Mouse (Mus musculus) hematopoietic stem cell, adult 5-6 weeks (primary cell): ENCODE data around the gene Clasp2. TPM values are rescaled to one million over a fixed set of nuclear protein-coding genes. Genes with fewer than 3 reads are reported as not detected.

Source experiments
- ATAC-seq, 2 experiments: fragments of 125-278 bp in 1 of 2; replicated peaks in 1 of 2; 2 replicates each; pipeline ENCODE4 v1.8.0; 2016 to 2017; ENCODE audit warnings: inconsistent platforms in 2 of 2, mild to moderate bottlenecking in 2 of 2, moderate number of reproducible peaks in 2 of 2, low read depth in 1 of 2, moderate TSS enrichment in 1 of 2; ENCODE audit not compliant: low FRiP score in 2 of 2, poor library complexity in 2 of 2, severe bottlenecking in 2 of 2, insufficient read depth in 1 of 2, low TSS enrichment in 1 of 2
- total RNA-seq: library from RNA; stranded (forward); fragments of 172-1452, 232-1000 nt; gene quantifications from 2 replicates; pipeline ENCODE4 v1.2.3, GENCODE M21; 2017

Gene Clasp2
- total RNA-seq, 1 experiment from 2014 or later, result 37.7 TPM

DNA sequence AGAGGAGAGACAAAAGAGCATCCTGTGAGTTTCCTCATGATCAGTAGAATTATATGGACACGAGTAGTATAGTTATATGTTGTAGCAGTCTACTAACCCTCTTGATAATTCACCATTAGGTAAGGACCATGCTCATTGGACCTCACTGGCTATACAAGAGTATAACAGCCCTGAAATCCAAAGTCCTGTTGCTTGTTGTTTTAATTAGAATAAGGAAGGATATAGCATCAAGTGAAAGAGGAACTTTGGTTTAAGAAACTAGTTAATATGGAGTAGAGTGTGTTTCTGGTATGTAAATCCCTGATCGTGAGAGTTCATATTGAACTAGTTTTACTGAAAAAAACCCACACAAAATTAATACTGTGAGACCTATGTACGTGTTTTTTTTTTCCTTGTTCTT lies 59.4 kb downstream of the Clasp2 start:
- ATAC-seq, result peak; percentile 32 to 37; a peak in 2 of 4 replicates

GRCm38 (mm10) chr9:113802734-113803133 lies 61.5 kb downstream of the Clasp2 start:
- no peak for ATAC-seq

GRCm38 (mm10) chr9:113803751-113804150 lies 62.5 kb downstream of the Clasp2 start:
- no peak for ATAC-seq

GRCm38 (mm10) chr9:113805359-113805758 lies 64.1 kb downstream of the Clasp2 start:
- ATAC-seq, result no peak

DNA sequence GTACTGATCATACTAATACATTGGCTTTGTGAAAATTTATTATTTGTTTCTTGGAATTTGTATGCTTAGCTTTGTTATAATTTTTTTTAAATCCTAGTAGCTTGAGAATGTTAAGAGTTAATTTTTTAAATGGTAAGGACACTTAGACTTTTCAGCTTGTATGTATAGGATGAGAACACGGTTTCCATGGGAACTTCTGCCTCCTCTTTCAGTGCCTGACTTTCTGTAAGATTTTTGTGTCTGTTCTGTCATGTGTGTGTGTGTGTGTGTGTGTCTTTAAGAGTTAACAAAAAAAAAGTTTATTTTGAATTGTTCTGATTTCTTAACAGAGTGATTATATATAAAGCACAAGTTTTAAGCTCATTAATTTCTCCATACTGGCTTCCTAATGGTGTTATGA lies 70.1 kb downstream of the Clasp2 start:
- ATAC-seq, result no peak

GRCm38 (mm10) chr9:113811957-113812670 lies 70.8 kb downstream of the Clasp2 start:
- peak; percentile 45 to 67; a peak in 3 of 4 replicates for ATAC-seq

- no peak for ATAC-seq
Measured at GRCm38 (mm10) chr9:113812671-113813001, 71.4 kb downstream of the Clasp2 start.

DNA sequence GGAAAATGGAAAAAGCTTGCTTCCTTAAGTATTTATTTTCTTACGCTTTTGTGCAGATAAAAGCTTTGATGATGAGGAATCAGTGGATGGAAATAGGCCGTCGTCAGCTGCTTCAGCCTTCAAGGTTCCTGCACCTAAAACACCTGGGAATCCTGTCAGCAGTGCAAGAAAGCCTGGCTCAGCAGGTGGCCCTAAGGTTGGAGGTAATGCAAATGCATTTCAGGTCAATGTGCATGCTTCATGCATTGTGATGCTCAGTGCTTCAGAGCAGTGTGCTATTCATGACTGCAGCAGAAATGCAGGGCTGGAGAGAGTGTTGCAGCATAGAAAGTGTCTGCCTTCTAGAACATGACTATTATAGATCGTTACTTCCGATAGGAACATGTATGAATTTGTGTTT lies 71.8 kb downstream of the Clasp2 start:
- ATAC-seq, result no peak

- no peak for ATAC-seq
Measured at GRCm38 (mm10) chr9:113815836-113816235, 74.6 kb downstream of the Clasp2 start.

GRCm38 (mm10) chr9:113822150-113822549 lies 80.9 kb downstream of the Clasp2 start:
- no peak for ATAC-seq

DNA sequence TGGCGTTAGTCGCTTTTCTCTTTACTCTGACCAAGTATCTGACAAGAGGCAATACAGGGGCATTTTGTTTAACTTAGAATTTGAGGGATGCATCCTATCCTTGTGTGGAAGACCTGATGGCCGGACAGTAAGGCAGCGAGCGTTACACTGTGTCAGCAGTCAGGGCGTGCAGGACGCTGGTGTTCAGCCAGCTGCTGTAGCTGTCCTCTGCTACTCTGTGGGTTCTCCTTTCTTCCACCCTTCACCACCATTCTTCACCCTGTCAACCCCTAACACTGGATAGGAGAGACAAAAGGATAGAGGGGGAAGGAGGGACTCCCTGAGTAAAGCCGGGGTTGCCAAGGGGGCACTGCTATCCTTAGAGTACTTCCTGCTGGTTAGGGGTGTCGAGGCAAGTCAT lies 87.4 kb downstream of the Clasp2 start:
- no peak for ATAC-seq

DNA sequence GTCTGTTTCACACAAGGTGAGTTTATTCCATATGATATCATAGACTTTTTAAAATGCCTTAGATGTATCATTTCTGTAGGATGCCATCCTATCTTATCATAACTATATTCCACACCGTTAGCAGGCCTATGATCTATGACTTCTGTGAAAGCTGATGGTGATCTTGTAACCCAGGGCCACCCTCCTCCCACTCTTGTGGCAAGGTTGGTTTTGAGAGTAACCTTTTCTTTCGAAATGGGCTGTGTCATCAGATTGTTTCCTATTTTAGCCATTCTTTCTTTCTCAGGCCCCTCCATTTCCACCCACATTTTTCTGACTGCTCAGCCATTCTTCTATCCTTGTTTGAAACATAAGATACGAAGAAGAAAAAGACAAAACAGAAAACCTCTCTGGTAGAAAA lies 88.9 kb downstream of the Clasp2 start:
- no peak for ATAC-seq

DNA sequence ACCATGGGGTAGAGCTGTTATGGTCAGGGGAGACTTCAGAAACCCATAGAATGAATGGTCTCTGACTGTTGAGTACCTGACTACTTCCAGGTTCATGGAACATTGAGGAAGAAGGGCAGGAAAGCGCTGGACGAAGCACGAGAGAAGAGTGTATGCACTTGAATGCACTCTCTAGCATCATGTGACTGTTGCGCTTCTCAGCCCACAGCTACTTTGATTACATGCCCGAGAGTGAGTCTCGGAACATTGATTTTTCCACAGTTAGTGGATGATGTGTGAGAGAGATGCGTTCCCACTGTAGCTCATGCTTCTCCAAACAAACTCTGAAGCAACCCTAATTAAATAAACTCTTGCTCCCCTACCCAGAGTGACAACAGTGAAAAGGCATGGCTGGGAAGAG lies 92.2 kb downstream of the Clasp2 start:
- no peak for ATAC-seq

- no peak for ATAC-seq
Measured at GRCm38 (mm10) chr9:113837001-113837400, 95.7 kb downstream of the Clasp2 start.

- no peak for ATAC-seq
Measured at GRCm38 (mm10) chr9:113837461-113837860, 96.2 kb downstream of the Clasp2 start.

GRCm38 (mm10) chr9:113844029-113844428 lies 102.8 kb downstream of the Clasp2 start:
- no peak for ATAC-seq

DNA sequence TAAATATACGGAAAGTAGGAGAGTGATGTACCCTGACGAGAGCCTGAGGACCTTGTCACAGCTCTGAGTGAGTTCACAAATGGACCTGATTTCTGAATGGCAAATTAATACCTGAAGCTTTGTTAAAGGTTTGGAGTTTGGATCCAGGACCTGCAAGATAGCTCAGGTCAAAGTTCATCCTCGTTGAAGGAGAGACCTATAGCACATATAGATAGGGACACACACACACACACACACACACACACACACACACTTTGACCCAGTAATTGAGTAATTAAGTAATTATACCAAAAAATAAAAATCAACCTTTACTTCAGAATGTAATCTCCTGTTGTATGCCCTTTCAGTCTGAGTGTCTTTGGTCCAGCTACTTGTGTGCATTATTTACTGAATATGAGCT lies 114.2 kb downstream of the Clasp2 start:
- ATAC-seq, result no peak

DNA sequence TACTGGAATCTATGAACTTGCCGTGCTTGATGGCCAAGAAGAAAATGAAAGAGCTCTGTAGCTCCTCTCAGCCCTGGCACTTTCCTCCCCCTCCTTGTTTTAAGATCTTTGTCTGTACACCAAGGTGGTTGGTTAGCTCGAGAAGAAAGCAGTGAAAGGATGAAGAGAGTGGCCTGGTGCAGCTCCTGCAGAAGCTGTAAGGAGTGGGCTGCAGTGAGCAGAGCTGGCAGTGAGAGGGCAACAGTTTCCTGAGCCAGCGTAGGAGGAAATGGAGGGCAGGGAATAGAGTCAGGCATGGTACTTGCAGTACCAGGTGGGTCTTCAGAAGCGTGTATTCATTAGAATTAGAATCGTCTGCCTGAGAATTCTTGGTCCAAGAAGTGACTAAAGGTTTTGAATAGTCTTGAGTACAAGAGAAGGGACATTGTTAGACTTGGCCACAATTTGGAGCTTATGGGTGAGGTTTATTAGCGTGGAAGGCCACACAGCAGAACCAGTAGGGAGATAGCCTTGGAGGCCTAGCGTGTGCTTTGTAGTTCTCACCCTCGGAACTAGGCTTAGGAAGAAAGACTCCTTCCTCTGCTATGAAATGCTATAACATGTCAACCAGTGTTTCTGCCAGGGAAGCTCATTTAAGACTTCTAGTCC lies 116.1 kb downstream of the Clasp2 start:
- no peak for ATAC-seq

DNA sequence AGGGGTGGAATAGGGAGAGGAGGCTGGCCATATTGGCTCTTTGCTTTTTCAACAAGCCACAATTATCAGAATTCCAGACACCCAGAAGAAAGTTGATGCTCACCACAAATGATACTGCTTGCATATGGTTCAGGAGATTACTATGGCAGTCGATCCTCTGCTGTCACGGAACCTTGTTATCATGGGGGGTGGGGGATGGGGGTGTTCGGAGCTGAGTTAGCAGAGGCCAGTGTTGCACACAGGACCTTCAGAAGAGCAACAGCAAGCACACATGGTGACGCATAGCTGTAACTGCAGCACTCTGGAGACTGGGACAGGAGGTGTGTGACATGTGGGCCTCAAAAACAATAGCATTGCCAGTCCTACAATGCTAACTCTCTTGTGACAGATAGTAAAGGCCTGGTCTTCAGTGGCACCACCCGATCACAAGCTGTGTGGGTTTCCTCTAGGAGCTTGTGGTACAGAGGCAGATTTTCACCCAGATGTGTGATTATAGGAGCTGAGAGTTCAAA lies 116.7 kb downstream of the Clasp2 start:
- no peak; a peak in 1 of 4 replicates for ATAC-seq
